Mouse (Mus musculus) urinary bladder, postnatal 36 days (tissue): ENCODE data around the gene Itgb7.

ENCODE experiments used
- DNase-seq, 2 experiments: peaks; one replicate each; pipeline ENCODE4 v3.0.0; 2022; ENCODE audit warnings: low spot score in 2 of 2, mixed read lengths in 1 of 2

Gene Itgb7

DNA sequence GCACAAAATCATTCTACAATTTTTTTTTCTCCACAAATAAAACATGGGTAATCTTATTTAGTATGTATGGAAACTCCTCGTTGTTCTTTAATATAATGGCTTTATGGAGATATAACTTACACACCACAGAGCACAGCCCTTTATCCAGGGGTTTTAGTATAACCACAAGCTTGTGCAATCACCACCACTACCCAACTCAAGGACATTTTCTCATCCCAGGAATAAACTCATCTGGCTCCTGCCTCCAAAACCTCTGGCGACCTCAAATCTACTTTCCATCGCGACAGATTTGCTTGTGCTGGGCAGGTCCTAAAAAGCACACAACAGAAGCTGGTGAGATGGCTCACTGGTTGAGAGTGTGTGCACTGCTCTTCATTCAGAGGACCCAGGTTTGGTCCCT, 38.1 kb downstream of the Itgb7 start:
- DNase-seq = no peak

DNA sequence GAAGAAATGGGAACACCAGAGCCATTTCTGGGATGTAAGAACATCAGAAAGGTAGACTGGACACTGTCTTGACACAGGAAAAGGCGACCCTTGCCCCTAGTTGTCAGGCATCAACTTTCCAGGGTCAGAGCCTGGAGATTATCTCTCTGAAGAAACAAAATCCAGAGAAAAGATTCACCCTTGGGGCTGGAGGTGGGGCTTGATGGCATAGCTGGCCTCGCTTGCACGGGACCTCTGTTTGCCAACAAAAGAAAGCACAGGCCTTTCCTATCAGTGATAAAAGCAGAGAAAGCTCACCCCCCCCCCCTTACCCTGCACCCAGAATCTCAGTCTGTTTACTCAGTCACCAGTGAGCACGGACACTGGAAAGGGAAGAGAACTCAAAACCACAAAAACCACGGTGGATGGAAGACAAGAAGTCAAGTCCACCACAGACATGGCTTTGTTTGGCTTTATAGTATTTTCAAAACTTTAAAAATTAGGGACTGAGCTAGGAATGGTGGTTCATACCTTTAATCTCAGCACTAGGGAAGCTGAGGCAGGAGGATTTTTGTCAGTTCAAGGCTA, 38.8 kb downstream of the Itgb7 start:
- no peak for DNase-seq

DNA sequence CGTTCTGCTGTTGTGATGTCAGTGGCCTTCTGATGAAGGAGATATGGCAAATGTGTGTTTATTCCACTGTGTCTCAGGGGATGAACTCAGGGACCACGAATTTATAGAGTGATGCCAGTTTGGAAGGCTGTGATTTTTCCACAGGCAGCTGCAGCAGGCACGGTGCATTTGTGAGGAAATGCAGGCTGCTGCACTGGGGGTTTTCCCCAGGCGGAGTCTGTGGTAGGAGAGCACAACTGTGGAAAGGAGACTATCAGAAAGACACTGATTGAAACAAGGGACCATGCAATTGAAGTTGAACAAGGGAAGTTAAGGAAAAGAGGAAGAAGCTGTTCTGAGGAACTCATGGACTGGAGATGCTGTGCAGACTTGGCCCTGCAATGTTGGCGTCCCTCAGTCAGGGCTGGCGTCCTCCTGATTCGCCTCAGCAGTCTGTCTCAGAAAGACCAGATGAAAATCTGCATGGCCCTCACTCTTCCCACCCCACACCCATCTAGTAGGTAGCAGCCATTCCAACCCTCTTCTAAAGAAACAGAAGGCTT, 39.4 kb downstream of the Itgb7 start:
- DNase-seq = no peak

DNA sequence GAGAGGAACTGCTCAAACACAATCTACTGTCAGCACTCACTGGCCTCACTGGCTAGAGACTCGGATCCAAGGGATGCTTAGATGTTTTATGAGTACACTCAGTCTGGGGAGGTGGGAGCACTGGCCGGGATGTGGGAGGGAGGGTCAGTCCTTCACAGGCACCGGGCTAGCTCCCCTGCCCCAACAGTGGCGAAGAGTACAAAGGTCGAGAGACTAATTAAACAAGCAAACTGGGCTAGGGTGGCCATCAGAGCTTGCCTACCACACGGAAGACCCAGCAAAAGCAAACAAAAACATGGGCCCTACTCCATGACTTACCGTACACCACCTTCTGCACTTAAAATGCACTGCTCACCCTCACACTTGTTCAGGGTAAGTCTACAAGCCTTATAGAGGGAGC, 40.0 kb downstream of the Itgb7 start:
- no peak for DNase-seq

DNA sequence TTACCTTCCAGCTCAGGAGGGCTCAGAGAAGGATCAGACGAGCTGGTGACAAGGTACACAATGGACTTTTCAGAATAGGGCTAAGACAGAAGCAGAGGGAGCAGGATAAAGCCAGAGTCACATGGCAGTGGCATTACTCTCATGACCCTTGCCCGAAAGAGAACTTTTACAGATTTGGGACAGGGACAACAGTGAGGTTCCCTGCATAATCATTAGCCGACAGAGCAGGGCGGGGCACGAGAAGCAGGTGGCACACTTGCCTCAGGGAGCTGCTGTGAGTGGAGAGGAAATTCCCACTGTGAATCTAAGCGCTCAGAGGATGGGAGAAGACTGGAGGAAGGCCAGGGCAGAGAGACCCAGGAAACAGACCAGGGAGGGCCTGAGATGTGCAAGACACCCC, 42.9 kb downstream of the Itgb7 start:
- DNase-seq = no peak

DNA sequence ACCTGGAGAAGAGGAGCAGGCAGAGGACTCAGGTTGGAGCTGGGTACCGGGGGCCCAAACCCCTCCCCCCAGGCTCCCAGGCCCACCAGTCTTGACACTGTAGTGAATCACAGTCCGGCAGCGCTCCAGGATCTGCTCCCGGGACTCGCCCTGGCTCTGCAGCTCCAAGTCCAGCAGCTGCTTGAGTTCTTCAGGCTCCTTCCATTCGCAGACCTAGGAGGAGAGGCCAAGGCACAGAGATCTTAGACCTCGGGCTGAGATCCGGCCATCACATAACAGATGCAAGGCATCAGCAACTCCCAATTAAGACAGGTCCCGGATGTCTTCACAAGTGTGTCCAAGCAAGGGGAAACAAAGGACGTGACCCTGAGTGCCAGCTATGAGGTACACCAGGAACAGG, 43.6 kb downstream of the Itgb7 start:
- peak in 1 of 2 experiments; percentile 49 for DNase-seq

DNA sequence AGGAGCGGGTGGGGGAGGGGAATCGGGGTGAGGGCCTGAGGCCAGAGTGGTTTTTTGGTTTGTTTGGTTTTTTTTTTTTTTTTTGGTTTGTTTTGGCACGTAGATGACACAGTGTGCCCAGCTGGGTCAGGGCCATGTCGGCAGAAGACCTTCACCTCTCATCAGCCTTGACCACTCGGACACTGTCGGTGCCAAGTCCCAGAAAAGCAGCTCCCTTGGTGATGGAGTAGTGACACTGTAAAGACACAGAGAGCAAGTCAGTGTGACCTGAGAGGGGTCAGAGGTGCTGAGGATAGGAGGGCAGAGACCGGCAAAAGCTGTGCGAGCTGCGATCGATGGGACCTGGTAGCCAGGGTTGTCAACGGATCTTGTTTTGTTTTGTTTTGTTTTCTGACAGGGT, 45.5 kb downstream of the Itgb7 start:
- no peak for DNase-seq

DNA sequence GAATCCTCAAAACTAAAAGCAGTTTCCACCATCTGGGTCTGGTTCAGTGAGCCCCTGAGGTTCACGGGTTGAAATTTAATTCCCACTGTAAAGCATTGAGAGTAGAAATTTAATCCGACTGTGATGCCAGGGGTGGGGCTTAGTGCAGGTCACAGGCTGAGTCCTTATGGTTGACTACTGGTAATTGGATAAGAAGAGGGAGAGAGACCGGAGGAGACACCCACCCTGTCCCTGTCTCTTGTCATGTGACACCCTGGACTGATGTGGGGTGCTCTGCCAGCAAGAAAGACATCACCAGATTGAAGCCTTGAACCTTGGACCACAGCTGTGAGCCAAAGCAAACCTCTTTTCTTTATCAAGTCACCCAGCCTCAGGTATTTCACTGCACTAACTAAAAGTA, 48.7 kb downstream of the Itgb7 start:
- DNase-seq = no peak

DNA sequence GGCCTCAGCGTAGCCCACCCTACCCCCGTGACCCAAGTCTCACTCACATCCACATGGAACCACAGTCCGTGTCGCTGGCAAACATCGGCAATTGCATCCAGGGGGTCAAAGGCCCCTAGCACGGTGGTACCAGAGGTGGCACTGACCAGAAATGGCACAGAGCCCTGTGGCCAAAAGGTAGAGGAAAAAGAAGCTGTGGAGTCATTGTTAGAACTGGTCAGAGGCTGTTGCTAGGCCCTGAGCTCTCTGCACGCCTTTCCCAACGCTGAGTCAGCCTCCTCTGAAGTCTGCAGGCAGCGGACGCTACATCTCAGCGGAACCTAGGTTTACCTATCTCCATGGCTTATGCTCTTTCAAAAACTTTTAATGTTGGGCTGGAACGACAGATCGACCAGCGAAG, 51.8 kb downstream of the Itgb7 start:
- DNase-seq = no peak

DNA sequence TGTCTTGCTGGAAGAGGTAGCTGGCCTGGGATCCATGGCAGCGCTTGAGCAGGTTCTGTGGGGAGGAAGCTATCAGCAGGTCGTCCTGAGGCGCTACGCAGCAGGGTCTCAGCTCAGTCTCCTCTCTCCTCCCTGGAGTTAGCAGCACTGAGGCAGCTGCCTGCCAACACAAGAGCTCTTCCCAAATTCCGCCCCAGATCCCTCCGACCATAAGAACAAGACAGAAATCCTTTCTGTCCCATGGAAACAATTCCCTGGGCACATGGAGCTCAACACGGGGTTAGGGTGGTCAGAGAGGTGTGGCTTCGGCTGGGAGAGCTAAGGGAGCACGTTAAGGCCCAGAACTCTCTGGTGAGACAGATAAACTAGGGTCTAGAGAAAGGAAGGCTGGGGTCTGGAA, 52.6 kb downstream of the Itgb7 start:
- no peak for DNase-seq

DNA sequence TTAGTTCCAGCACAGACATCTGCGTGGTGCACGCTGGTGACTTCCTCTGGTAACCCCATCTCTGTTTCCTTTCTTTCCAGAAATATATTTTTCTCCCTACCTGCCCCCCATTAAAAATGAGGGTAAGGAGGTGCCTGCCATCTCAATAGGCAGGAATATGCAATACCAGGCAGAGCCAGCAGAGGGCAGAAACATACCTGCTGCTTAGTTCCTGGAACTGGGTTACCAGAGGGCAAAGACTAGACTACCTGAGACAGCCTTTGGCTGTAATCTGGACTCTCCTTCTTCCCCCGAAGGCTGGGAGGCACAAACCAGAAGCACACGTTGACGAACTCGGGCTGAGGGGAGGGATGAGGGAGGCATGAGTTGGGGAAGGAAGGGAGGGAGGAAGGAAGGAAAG, 53.5 kb downstream of the Itgb7 start:
- peak; percentile 80 to 82 for DNase-seq

DNA sequence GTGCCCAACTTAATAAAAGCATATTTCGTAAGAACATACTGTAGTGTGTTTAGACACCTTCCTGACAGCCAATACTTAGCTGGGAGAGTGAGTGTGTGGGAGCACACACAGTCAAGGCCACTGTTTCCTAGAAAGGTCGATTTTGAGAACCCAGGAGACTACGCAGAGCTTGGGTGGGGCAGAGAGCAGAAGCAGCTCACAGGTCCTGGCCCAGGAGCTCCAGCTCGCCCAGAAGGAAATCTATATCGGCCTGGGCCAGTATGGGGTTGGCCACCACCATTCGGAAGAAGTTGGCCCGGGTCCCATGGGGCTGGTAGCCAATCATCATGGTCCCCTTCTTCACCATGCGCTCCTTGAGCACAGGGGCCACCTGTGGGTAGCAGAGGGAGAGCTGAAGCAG, 54.3 kb downstream of the Itgb7 start:
- DNase-seq = no peak

DNA sequence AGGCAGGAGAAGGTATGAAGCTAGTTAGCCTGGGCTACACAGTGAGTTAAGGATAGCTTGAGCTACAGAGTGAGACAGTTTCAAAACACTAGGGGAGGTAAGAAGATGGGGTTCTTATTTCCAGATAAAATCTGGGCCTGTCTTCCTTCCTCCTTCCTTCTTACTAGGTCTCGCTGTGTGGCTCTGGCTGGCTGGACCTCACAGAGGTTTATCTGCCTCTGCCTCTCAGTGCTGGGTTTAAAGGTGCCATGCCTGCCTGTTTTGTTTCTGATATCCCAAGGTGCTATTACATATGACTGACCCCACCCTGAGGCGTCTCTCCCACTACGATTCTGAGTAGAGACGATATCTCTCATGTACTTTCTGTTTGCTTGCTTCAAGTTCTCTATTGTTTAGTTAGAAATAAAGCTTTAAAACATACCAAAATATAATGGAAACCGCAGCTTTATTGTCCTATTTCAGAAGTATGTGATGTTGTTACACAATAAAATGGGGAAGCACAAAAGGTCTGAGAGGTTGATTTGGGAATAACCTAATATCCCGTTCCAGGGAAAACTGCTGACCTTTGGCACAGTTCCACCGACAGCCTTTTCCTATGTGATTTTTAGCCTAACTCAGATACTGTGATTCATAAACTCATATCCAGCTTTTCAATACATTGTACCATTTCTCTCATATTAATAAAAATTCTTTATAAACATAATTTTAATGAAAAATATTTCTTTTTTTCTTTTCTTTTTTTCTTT, 55.0 kb downstream of the Itgb7 start:
- DNase-seq = no peak

DNA sequence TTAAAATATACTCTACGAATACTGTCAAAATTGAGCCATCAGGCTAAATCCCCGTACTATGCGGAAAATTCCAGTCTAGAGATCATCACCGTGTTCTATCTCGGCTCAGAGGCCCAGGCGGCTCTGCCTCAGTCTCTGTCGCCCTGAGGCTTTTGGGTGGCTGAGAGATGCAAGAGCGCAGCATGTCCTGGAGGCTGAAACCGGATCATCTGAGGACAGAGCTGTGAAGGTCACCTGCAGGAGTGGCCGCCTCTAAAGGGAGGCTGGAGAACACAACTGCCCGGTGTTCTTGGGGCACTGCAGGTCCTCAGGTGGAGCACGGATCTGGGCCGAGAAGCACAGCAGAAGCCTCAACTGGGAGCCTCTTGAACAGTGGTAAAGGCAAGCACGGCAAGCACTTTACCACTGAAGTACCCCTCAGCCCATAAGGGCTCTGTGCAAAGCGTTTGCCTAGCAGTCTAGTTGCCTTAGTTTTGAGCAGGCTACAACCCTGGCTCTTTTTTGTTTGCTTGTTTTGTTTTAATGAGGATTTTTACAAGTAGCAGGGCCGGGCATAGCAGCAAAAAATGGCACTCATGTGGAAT, 55.9 kb downstream of the Itgb7 start:
- no peak for DNase-seq

DNA sequence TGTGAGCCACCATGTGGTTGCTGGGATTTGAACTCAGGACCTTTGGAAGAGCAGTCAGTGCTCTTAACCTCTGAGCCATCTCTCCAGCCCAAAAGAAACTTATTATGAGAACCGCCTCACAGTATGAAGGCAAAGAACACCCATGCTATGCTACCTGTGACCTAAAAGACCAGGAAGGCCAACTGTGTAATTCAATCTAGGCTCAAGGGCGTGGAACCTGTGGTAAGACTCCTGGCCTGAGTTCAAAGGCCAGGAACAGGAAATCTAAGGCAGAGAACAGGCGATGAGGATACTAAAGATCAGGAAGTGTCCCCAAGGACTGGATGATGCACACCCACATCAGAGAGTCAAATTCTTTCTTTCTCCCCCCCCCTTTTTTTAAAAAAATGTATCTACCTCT, 58.2 kb downstream of the Itgb7 start:
- no peak for DNase-seq

DNA sequence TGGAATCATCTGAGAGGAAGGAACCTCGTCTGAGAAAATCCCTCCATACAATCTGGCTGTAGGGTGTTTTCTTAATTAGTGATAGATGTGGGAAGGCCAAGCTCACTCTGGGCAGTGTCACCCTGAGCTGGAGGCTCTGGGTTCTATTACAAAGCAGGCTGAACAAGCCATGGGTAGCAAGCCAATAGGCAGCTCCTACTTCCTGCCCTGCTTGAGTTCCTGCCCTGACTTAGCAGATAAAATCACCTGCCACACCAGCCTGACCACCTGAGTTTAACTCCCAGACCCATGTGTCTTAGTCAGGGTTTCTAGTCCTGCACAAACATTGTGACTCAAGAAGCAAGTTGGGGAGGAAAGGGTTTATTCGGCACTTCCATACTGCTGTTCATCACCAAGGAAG, 62.7 kb downstream of the Itgb7 start:
- peak; percentile 47 for DNase-seq

DNA sequence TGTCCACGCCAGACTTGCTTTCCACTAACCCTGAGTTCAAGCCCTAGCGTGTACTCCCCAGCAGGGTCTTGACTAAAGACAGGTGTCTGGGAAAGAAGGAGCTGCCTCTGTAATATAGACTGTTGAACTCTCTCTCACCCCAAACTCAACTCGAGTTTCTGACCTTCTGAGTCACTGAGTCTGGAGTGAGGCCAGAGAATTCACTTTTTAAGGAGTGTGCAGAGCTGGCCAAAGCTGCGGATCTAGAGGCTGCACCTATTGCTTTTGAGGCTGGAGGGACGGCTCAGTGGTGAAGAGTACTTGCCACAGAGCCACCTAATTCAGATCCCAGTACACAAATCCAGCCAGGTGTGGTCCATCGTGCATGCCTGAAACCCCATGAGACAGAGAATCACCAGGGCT, 64.1 kb downstream of the Itgb7 start:
- peak; percentile 51 to 61 for DNase-seq
